Mouse (Mus musculus): Measurements from ENCODE around the gene Stat6. TPM values are rescaled to one million over a fixed set of nuclear protein-coding genes. Genes with fewer than 3 reads are reported as not detected.

Stat6 gene
- polyA plus RNA-seq, 1 experiment from 2014 or later = 8.8 TPM

Other genes starting within 250 kb of the Stat6 start
- gene Stac3, start 141.3 kb upstream of the Stat6 start, polyA plus RNA-seq (2016; fragmentation: Nextera tagmentation; extraction: Ambion mirVana) = 2.2 and 4.8 TPM in 2 replicates
- 7.7 and 8.4 TPM in 2 replicates for gene Ndufa4l2, start 128.0 kb upstream of the Stat6 start, polyA plus RNA-seq (2016; fragmentation: Nextera tagmentation; extraction: Ambion mirVana)
- 67.1 and 67.5 TPM in 2 replicates for gene Shmt2, start 120.5 kb upstream of the Stat6 start, polyA plus RNA-seq (2016; fragmentation: Nextera tagmentation; extraction: Ambion mirVana)
- 101 and 109 TPM in 2 replicates for gene Nxph4, start 108.4 kb upstream of the Stat6 start, polyA plus RNA-seq (2016; fragmentation: Nextera tagmentation; extraction: Ambion mirVana)
- gene Lrp1, start 21.8 kb upstream of the Stat6 start, polyA plus RNA-seq (2016; fragmentation: Nextera tagmentation; extraction: Ambion mirVana) = 111 and 115 TPM in 2 replicates
- 7.8 and 8.9 TPM in 2 replicates for gene Nemp1, start 23.9 kb downstream of the Stat6 start, polyA plus RNA-seq (2016; fragmentation: Nextera tagmentation; extraction: Ambion mirVana)
- gene Nab2, start 25.6 kb downstream of the Stat6 start, polyA plus RNA-seq (2016; fragmentation: Nextera tagmentation; extraction: Ambion mirVana) = 6.8 and 8.9 TPM in 2 replicates
- gene Myo1a, start 62.2 kb downstream of the Stat6 start, polyA plus RNA-seq (2016; fragmentation: Nextera tagmentation; extraction: Ambion mirVana) = 0.33 and 0.67 TPM in 2 replicates
- gene Tac2, start 81.5 kb downstream of the Stat6 start, polyA plus RNA-seq (2016; fragmentation: Nextera tagmentation; extraction: Ambion mirVana) = not detected in 2 replicates
- gene Zbtb39, start 96.6 kb downstream of the Stat6 start, polyA plus RNA-seq (2016; fragmentation: Nextera tagmentation; extraction: Ambion mirVana) = 5.2 and 5.3 TPM in 2 replicates
- 0.61 and 0.70 TPM in 2 replicates for gene Gpr182, start 108.7 kb downstream of the Stat6 start, polyA plus RNA-seq (2016; fragmentation: Nextera tagmentation; extraction: Ambion mirVana)
- 0.05 TPM in 1 of 2 replicates, not detected in the other for gene Rdh1, start 116.7 kb downstream of the Stat6 start, polyA plus RNA-seq (2016; fragmentation: Nextera tagmentation; extraction: Ambion mirVana)
- gene Rdh16f1, start 116.8 kb downstream of the Stat6 start, polyA plus RNA-seq (2016; fragmentation: Nextera tagmentation; extraction: Ambion mirVana) = not detected in 2 replicates
- 0.08 TPM in 1 of 2 replicates, not detected in the other for gene Rdh9, start 133.4 kb downstream of the Stat6 start, polyA plus RNA-seq (2016; fragmentation: Nextera tagmentation; extraction: Ambion mirVana)
- not detected in 2 replicates for gene Rdh16, start 158.2 kb downstream of the Stat6 start, polyA plus RNA-seq (2016; fragmentation: Nextera tagmentation; extraction: Ambion mirVana)
- gene Rdh19, start 206.9 kb downstream of the Stat6 start, polyA plus RNA-seq (2016; fragmentation: Nextera tagmentation; extraction: Ambion mirVana) = not detected in 2 replicates
- not detected in 2 replicates for gene Rdh16f2, start 223.5 kb downstream of the Stat6 start, polyA plus RNA-seq (2016; fragmentation: Nextera tagmentation; extraction: Ambion mirVana)
- gene Rdh7, start 245.8 kb downstream of the Stat6 start, polyA plus RNA-seq (2016; fragmentation: Nextera tagmentation; extraction: Ambion mirVana) = not detected in 2 replicates